Mouse (Mus musculus) thymus, postnatal 0 days (tissue): ENCODE data around the gene Rbm33. TPM values are rescaled to one million over a fixed set of nuclear protein-coding genes. Genes with fewer than 3 reads are reported as not detected.

Experiments
- DNase-seq: peaks from one replicate; pipeline ENCODE4 v3.0.0-alpha.2; 2015; ENCODE audit warnings: low spot score
- polyA plus RNA-seq: library from polyadenylated mRNA; unstranded; fragments of >200 nt; fragmentation: Nextera tagmentation; extraction: Ambion mirVana; gene quantifications from 2 replicates; pipeline ENCODE4 v1.2.1, GENCODE M21; 2015

Gene Rbm33
- polyA plus RNA-seq: 9.0 and 12.5 TPM in 2 replicates

GRCm38 (mm10) chr5:28316722-28317245 lies at the start of gene Rbm33:
Rbm33 (plus strand) TSS chr5:28317121.
- DNase-seq: peak; percentile 86

- DNase-seq: no peak
These were observed 49.3 kb upstream of the Rbm33 start for GRCm38 (mm10) chr5:28267576-28267975.

DNA sequence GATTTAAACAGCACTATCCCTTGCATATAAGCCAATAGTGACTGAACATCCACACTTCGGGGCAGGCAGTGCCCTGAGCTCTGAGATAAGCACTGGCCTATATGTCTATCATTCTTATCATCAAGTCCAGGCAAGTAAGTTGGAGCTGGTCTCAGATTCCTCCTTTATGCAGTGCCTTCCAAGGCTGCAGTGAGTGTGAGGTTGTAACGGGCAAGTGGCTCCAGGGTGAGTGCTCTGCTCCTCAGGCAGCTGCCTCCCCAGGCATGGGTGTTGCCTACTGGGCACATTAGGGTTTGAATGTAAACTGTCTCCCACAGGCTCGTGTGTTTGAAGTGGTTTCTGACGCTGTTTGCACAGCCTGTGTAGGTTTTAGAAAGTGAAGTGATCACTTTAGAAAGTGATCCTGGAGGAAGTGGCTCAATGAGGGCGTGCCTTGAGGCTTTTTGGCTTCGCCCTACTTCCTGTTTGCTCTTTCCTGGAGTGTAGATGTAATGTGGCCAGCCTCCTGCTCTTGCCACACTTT lies 47.4 kb upstream of the Rbm33 start:
- DNase-seq: peak; percentile 66

- DNase-seq: no peak
These were observed 44.1 kb upstream of the Rbm33 start for GRCm38 (mm10) chr5:28272836-28273235.

DNA sequence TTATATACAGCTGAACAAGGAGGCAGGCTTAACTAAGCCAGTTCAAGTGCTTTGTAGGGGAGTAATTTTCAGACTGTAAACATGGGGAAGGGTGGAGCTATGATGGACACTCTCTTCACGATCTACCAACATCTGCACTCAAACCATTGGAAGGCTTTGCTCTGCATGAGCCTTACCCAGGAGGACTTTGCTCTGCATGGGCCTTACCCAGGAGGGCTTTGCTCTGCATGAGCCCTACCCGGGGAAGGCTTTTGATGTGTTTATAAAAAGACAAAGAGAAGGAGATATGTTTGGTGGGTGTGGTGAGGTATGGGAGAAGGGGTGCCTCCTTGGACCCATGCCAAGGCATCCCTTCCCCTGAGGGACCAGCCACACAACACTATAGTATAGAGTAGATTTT lies 39.6 kb upstream of the Rbm33 start:
- no peak for DNase-seq

GRCm38 (mm10) chr5:28289111-28289510 lies 27.8 kb upstream of the Rbm33 start:
- no peak for DNase-seq

DNA sequence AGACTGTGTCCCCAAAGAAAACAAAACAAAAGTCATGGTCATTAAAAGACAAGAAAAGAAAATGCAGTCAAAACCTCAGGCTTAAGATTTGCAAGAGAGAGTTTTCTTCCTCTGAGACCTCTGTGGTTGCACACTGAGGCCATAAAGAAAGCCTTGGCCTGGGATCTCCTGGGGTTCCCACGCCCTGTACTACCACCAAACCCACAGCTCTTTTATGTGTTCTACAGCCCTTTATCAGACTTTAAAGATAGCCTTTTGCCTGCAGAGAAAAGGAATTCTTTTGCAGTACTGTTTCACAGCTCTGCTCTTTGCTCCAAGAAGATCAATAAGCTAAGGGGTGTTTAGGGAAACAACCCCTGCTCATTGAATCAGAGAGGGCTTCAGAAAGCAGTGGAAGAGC lies 26.3 kb upstream of the Rbm33 start:
- no peak for DNase-seq

DNA sequence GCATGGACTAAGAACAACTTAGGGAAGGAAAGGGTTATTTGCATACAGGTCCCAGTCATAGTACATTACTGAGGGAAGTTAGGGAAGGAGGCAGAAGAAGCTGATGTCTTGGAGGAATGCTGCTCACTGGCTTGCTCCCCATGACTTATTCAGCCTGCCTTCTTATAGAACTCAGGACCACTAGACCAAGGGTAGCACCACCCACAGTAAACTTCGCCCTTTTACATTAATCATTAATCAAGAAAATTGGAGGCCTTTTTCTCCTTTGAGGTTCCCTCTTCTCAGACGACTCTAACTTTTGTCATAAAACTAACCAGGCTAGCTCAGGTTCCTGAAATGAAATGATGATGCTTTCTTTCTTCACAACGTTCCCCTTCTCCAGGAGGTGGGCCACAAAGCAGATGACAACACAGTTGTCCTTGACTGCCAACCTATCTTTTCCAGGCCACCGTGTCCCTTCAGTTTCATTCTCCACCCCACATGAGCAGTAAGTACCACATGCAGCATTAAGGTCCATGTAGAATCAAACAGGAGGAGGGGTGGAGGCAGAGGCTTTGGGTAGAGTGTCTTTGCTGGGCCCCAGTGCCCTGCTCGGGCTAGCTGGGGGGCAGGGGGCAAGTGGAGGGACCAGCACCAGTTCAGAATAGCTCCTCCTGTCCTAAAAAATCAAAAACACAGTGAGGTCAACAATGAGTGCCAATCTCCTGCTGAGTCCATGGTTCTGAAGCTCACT lies 25.6 kb upstream of the Rbm33 start:
- no peak for DNase-seq

- no peak for DNase-seq
These were observed 24.6 kb upstream of the Rbm33 start for GRCm38 (mm10) chr5:28292281-28292680.

- peak; percentile 73 for DNase-seq
These were observed 22.9 kb upstream of the Rbm33 start for GRCm38 (mm10) chr5:28293990-28294389.

DNA sequence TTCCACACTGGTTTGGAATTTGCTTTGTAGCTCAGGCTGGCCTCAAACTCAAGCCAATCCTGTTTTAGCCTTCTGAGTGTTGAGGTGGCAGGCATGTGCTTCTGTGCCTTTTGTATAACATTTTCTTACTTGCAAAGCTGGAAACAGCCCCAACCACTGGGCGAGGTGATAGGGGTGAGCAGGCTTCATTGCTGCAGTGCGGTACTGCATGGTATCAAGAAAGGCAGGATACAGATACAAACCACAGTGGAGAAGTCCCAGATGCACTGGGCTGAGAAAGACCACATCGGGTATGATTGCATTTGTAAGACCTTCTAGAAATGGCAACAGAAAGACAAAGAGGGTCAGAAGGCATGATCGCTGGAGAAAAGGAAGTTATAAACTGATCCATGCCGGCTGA lies 18.8 kb upstream of the Rbm33 start:
- no peak for DNase-seq

DNA sequence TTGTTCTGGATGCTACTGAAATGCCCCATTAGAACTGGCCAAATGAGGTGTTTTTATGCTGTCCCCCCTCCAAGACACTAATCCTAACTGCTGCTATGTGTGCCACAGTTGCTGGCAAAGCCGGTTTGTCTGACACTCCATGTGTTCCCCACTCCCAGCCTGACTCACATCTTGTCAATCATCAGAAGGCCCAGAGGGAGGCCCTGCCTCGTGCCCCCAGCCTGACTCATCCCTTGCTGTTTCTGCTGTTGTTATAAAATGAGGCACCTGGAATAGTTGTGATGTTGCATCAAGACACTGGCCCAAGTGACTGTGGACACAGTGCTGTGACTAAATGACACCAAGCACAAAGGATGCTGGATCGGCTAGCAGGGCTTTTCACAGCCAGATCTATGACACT lies 18.2 kb upstream of the Rbm33 start:
- DNase-seq: no peak

GRCm38 (mm10) chr5:28299346-28299745 lies 17.6 kb upstream of the Rbm33 start:
- DNase-seq: no peak

DNA sequence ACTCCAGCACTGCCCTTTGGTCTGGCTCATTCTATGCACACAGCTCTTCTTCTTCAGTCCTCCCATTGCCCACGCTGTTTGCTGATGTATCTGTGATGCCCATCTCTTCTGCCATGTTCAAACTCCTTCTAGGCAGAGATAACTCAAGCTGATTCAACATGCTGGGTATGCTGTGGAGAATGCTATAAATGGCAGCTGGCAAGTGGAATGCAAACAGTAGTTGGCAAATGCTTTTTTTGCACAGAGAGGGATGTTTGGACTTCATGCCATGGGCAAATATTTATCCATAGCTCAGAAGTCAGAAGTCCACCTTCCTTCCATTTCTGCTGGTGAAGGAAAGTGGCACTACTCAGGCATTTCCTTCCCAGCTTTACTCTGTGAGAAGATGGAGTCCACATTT lies 14.2 kb upstream of the Rbm33 start:
- no peak for DNase-seq

DNA sequence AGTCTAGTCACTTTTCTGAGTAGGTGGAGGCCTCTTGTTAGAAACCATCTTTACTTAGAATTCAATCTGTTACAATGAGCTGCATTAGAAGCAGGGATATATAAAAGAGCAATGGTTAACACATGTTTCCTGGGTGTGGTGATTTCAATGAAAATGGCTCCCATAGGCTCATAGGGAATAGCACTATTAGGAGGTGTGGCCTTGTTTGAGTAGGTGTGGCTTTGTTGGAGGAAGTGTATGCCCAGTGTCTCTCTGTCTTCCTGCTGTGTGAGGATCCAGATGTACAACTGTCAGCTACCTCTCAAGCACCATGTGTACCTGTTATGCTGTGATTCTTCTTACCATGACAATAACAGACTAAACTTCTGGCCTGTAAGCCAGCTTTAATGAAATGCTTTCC lies 12.4 kb upstream of the Rbm33 start:
- no peak for DNase-seq

GRCm38 (mm10) chr5:28315526-28315925 lies 1.4 kb upstream of the Rbm33 start:
- DNase-seq: peak; percentile 75

GRCm38 (mm10) chr5:28316151-28316721 lies 685 bp upstream of the Rbm33 start:
- DNase-seq: no peak

DNA sequence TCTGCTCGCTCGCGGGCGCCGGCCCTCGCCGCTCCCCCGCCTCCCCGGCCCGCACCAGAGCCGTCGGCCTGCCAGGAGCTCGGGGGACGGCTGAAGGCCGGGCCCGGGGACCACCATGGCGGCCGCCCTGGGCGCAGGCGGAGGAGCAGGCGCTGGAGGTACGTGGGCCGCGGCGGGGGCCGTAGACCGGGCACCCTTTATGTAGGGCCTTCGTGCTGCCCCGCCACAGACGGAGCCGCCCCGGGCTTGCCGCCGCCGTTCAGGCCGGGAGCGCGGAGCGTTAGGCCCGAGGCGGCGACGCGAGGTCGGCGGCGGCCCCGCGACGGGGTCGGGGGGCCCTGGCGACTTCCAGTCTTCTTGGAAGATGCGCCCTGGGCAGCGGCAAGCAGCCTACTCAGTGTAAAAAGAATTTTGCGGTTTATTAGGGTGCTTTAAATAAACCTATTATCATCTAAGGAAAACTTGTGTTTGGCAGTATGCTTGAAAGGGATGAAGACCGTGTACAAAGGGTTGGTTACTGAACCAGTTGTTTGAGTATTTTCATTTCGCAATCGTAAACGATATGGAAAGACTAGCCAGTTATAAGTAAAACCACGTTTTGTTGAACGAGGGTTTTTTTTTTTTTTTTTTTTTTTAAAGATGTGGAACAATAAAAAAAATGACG lies 464 bp downstream of the Rbm33 start:
- no peak for DNase-seq

GRCm38 (mm10) chr5:28317917-28318267 lies 971 bp downstream of the Rbm33 start:
- DNase-seq: peak; percentile 78

GRCm38 (mm10) chr5:28318671-28319070 lies 1.8 kb downstream of the Rbm33 start:
- no peak for DNase-seq

GRCm38 (mm10) chr5:28321769-28322168 lies 4.8 kb downstream of the Rbm33 start:
- DNase-seq: peak; percentile 6

DNA sequence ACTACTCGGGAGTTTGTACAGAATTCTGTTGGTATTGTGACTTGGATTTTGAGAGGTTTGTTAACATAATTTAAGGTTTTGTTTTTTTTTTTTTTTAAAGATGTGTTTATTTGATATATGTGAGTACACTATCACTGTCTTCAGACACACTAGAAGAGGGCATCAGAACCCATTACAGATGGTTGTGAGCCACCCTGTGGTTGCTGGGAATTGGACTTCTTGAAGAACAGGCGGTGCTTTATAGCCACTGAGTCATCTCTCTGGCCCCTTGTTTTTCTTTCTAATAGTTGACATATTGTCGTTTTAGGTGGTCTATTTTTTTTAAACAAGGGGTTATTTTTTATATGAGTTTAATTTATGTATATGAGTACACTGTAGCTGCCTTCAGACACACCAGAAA lies 5.3 kb downstream of the Rbm33 start:
- DNase-seq: no peak
